Mouse (Mus musculus) heart, adult 2 months (tissue): ENCODE measurements around the gene Slc35e3. TPM values are rescaled to one million over a fixed set of nuclear protein-coding genes. Genes with fewer than 3 reads are reported as not detected.

ENCODE experiments used
- DNase-seq, 2 experiments: peaks; one replicate each; pipeline ENCODE4 v3.0.0; 2021
- H3K27ac ChIP-seq: fragments of 200-600 bp; 2 replicates; pipeline ENCODE4 v1.8.1; 2022
- H3K27me3 ChIP-seq: fragments of 200-500 bp; 2 replicates; pipeline ENCODE4 v1.6.1; 2012; ENCODE audit warnings: mild to moderate bottlenecking, low read length, inconsistent platforms, mixed read lengths; ENCODE audit not compliant: control insufficient read depth, insufficient read depth
- H3K36me3 ChIP-seq: fragments of 200-500 bp; 2 replicates; pipeline ENCODE4 v1.6.1; 2012; ENCODE audit warnings: low read length, inconsistent platforms; ENCODE audit not compliant: control insufficient read depth, insufficient read depth
- H3K4me1 ChIP-seq: fragments of 200-500 bp; 2 replicates; pipeline ENCODE4 v1.6.1; 2011; ENCODE audit warnings: low read length; ENCODE audit not compliant: control insufficient read depth, insufficient read depth
- H3K4me3 ChIP-seq: fragments of 200-600 bp; 2 replicates; pipeline ENCODE4 v1.8.1; 2022
- H3K79me2 ChIP-seq: fragments of 200-500 bp; replicated peaks from 2 replicates; pipeline ENCODE4 v1.6.1; 2012; ENCODE audit warnings: mild to moderate bottlenecking, inconsistent platforms, low read length, moderate library complexity, mixed read lengths; ENCODE audit not compliant: control insufficient read depth, insufficient read depth
- H3K9ac ChIP-seq: fragments of 200-500 bp; 2 replicates; pipeline ENCODE4 v1.6.1; 2012; ENCODE audit warnings: low read depth, mild to moderate bottlenecking, control low read depth, inconsistent platforms, low read length, mixed read lengths
- CTCF ChIP-seq: fragments of 200-600 bp; IDR thresholded peaks from 2 replicates; pipeline ENCODE4 v1.8.1; 2022; ENCODE audit warnings: antibody characterized with exemption, mild to moderate bottlenecking, moderate library complexity
- EP300 ChIP-seq: fragments of 200-500 bp; IDR thresholded peaks from 2 replicates; pipeline ENCODE4 v1.6.1; 2011; ENCODE audit warnings: low read depth, low read length, control low read depth; ENCODE audit not compliant: insufficient read depth
- POLR2A ChIP-seq: fragments of 200-500 bp; IDR thresholded peaks from 2 replicates; pipeline ENCODE4 v1.6.1; 2011; ENCODE audit warnings: mild to moderate bottlenecking, low read depth, low read length, control low read depth; ENCODE audit not compliant: insufficient read depth
- WGBS: fragments of 180-500 bp; shearing (Covaris S2); methylation state at CpG from one replicate; pipeline ENCODE4 v1.1.7; 2018; 5-methylcytosine and 5-hydroxymethylcytosine counted together
- intact Hi-C: fragments of 180-260 bp; cut with DNase I; formaldehyde crosslinking; loops from one replicate; pipeline ENCODE4 v1.15.1; 2025
- polyA plus RNA-seq: library from polyadenylated mRNA; depleted of rRNA; stranded (reverse); fragments of >200 nt; gene quantifications from 2 replicates; pipeline ENCODE4 v1.2.3, GENCODE M21; 2012
- total RNA-seq, 2 experiments: library from RNA; stranded (reverse); gene quantifications; 2 replicates each; pipeline ENCODE4 v1.2.3; 2021

The Slc35e3 gene
- total and polyA plus RNA-seq, 3 experiments, result 5.7 to 8.0 (median 7.4) TPM

DNA sequence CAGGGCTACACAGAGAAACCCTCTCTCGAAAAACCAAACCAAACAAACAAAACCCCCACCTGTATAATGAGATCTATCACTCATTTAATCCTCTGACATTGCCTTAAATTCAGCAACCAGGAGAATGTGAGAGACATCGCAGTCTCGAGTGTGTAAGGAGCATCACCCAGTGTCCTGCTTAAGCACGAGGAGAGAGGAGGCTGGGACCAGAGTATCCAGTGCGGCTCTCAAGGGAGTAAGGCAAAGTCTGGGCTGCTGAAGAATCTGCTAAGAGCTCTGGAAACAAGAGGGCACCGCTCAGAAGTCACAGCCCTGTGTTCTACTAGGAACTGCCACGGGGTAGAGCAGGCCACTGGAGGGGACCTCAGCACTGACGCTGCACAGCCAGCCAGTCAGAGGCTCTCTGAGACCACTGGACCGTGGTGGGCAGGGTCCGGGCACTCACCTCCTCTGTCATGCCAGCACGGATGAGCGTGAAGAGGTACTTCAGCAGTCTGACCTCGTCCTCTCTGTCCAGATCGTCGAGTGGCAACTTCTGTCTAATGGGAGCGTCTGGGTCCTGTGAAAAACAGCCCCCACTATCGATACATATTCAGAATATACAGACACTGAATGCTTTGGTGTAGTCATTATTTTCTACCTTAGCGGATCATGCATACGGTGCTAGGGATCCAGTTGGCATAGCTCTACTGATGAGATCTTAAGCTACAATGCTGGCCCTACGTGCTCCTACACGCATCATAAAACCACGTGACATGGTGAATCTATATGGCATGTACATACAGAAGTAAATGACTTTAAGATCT is 28.0 kb upstream of the Slc35e3 start:
- intact Hi-C loops, result no loop called here
- Histone ChIP-seq H3K27me3 (no peaks in the 10 kb centered on the region), H3K9ac (no peak overlapping the region), H3K79me2 (no peaks in the 10 kb centered on the region), H3K36me3 (no peaks in the 10 kb centered on the region), H3K4me3 (no peak overlapping the region), H3K4me1 (no peaks in the 10 kb centered on the region), H3K27ac (no peak overlapping the region)
- TF ChIP-seq CTCF, result no peak
- TF ChIP-seq POLR2A, result no peak
- TF ChIP-seq EP300, result no peak
- no peak for DNase-seq
- WGBS, result 95% methylated on average over 22 of the region's 22 CpGs

DNA sequence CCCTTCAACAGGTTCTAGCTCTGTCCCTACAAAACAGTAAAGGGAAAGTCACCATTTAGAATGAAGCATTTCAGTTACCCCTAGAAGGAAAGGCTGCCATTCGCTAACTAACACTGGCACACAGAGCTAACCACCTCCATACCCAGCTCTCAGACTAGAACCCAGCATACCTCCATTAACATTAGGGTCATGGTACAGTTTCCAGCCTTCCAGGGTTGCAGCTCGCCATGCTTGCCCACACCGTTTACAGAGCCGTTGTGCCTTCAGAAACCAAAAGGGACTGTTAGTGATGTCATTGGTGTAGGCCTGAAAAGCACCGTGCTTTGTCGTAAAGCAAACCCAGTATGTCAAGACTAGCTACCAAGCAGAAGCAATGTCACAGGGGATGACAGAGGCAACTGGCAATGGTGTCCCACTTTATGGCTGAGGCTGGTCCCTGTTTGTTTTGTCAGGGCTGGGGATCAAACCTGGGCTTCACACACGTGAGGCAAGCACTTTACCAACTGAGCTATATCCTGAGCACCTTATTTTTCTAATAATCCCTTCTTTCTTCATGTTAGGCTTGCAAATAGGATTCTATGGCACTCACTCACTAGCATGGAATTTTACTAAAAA is 27.0 kb upstream of the Slc35e3 start:
- H3K36me3 ChIP-seq, result no peaks in the 10 kb centered on the region
- intact Hi-C loops, result no loop called here
- no peak overlapping the region for H3K9ac ChIP-seq
- H3K4me3 ChIP-seq, result no peak overlapping the region
- no peaks in the 10 kb centered on the region for H3K27me3 ChIP-seq
- no peak overlapping the region for H3K27ac ChIP-seq
- H3K79me2 ChIP-seq, result no peaks in the 10 kb centered on the region
- TF ChIP-seq POLR2A, result no peak
- TF ChIP-seq CTCF, result no peak
- no peak for TF ChIP-seq EP300
- DNase-seq, result no peak
- no peaks in the 10 kb centered on the region for H3K4me1 ChIP-seq
- WGBS, result 92% methylated on average over 7 of the region's 7 CpGs

DNA sequence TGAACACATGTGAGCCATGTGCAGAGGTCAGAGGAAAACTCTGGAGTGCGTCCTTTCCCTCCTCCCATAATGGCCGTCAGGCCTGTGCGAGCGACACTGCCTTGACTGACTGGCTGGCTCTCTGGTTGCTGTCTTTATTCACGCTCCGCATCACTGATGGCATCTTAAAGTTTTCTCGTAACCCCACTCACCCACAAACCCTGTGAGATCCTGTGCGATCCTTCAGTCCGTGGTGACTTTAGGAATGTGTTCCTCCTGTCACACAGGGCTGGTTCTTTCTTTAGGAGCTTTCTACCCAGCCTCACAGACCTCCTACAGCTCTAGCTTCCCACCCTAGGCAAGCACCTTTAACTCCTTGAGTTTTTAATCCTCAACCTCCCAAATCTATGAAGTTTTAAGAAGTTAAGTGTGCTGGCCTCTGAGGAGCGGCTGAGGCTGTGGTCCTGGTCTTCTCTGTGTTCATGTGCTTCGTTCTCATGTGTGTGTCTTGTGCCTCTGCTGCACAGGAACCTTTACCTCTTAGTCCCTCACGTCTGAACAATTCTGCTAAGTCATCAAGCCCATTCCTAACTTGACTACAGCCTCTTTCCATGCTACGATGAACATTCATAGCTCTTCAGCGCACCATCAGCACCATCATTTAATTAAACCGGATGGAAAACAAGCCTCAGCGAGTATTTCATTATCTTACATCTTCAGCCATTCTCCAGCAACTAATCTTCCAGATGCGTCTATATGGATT is 26.4 kb upstream of the Slc35e3 start:
- Histone ChIP-seq H3K27me3 (no peaks in the 10 kb centered on the region), H3K9ac (no peak overlapping the region), H3K4me1 (no peaks in the 10 kb centered on the region), H3K36me3 (no peaks in the 10 kb centered on the region), H3K27ac (no peak overlapping the region), H3K79me2 (no peaks in the 10 kb centered on the region), H3K4me3 (no peak overlapping the region)
- no peak for DNase-seq
- WGBS, result 94% methylated on average over 17 of the region's 17 CpGs
- no peak for TF ChIP-seq CTCF
- TF ChIP-seq EP300, result no peak
- no peak for TF ChIP-seq POLR2A
- intact Hi-C loops, result no loop called here

GRCm38 (mm10) chr10:117771131-117771510 is 25.0 kb upstream of the Slc35e3 start:
- no peak for TF ChIP-seq CTCF
- no peak for TF ChIP-seq POLR2A
- TF ChIP-seq EP300, result no peak
- Histone ChIP-seq H3K9ac (no peak overlapping the region), H3K79me2 (no peaks in the 10 kb centered on the region), H3K27ac (no peak overlapping the region), H3K36me3 (no peaks in the 10 kb centered on the region), H3K27me3 (no peaks in the 10 kb centered on the region), H3K4me3 (no peak overlapping the region), H3K4me1 (no peaks in the 10 kb centered on the region)
- WGBS, result 94% methylated on average over 10 of the region's 10 CpGs
- intact Hi-C loops, result no loop called here
- DNase-seq, result no peak

DNA sequence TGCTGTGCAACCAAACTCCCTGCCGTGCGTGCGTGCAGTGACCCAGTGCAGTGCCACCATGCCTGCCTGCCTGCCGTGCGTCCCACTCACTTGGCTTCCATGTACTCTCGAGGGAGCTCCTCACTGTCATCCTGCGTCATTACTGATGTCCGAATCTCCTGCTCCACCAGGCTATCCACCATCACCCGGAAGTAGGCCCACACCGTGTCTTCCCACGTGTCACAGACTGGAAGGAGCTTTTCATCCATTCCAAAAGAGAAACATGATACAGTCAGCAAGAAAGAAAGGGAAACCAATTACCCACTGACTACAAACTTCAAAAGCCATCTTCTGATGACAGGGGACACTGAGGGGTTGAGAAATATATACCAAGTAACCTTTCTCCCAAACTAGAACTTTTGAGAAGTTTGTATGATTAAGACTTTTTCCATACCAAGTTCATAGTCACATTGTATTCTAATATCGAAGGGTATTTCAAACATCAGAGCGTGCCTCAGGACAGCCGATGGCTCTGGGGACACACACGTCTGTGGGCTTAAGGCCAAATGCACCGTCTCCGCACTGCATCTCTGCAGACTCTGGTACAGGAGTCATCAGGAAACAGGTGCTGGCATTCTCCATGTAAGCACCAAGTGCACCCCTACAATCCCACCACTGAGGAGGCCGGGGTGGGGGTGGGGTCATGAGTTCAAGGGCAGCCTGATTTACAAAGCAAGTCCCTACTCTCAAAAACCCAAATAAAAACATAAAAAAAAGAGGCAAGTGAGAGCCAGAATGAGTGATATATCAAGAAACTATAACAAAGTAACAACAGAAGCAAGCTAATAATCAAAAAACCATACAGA is 24.3 kb upstream of the Slc35e3 start:
- no peaks in the 10 kb centered on the region for H3K4me1 ChIP-seq
- no peaks in the 10 kb centered on the region for H3K27me3 ChIP-seq
- no peaks in the 10 kb centered on the region for H3K79me2 ChIP-seq
- 89% methylated on average over 18 of the region's 18 CpGs for WGBS
- no peak overlapping the region for H3K9ac ChIP-seq
- DNase-seq, result no peak
- TF ChIP-seq EP300, result no peak
- TF ChIP-seq CTCF, result no peak
- no peak for TF ChIP-seq POLR2A
- intact Hi-C loops, result no loop called here
- H3K27ac ChIP-seq, result no peak overlapping the region
- no peaks in the 10 kb centered on the region for H3K36me3 ChIP-seq
- H3K4me3 ChIP-seq, result no peak overlapping the region
